Mouse (Mus musculus) G1E (cell line): ENCODE data around the gene Mex3d.

Source experiments
- CTCF ChIP-seq: IDR thresholded peaks from 2 replicates; pipeline ENCODE4 v1.5.1; 2012; ENCODE audit warnings: low read depth, low read length, inconsistent platforms, mixed read lengths
- GATA1 ChIP-seq: IDR thresholded peaks from 2 replicates; pipeline ENCODE4 v1.6.1; 2012; ENCODE audit warnings: borderline replicate concordance, low read length, inconsistent platforms, mixed read lengths
- POLR2AphosphoS5 ChIP-seq: IDR thresholded peaks from 2 replicates; pipeline ENCODE4 v1.6.1; 2012; ENCODE audit warnings: low read depth, low read length, inconsistent platforms; ENCODE audit not compliant: insufficient replicate concordance
- TAL1 ChIP-seq: conservative IDR thresholded peaks from 2 replicates; pipeline ENCODE4 v1.6.1; 2012; ENCODE audit warnings: low read depth, low read length, inconsistent platforms, mixed read lengths

GRCm38 (mm10) chr10:80399973-80400703 is 12.7 kb upstream of the Mex3d start:
- TF ChIP-seq CTCF: no peak
- TF ChIP-seq POLR2AphosphoS5: 0 out of 2 replicates have a peak, but pooled peaks have one; percentile 14
- no peak for TF ChIP-seq TAL1
- TF ChIP-seq GATA1: no peak
